Mouse (Mus musculus): ENCODE measurements around the gene Scgb2b3. TPM values are rescaled to one million over a fixed set of nuclear protein-coding genes. Genes with fewer than 3 reads are reported as not detected.

The Scgb2b3 gene
- not detected in 2 replicates for polyA plus RNA-seq (2015; fragmentation: Nextera tagmentation; extraction: Ambion mirVana)

GRCm38 (mm10) chr7:31362022-31362560 lies at the start of gene Scgb2b3:
Gene Scgb2b3, minus strand, starts transcription at chr7:31362072.
- H3K4me3 ChIP-seq (replicated peaks): no peak within 1 kb of the TSS
- no peak for ATAC-seq (ENCODE audit: low FRiP score)
- H3K9me3 ChIP-seq (replicated peaks): peaks cover 37% of the 10 kb centered on the region
- no peaks in the 10 kb centered on the region for H3K4me1 ChIP-seq
- no peak within 1 kb of the TSS for H3K9ac ChIP-seq (replicated peaks)
- no peaks in the 10 kb centered on the region for H3K36me3 ChIP-seq
- H3K27me3 ChIP-seq (replicated peaks): no peaks in the 10 kb centered on the region
- H3K4me2 ChIP-seq: no peak within 1 kb of the TSS
- 77% methylated on average over 4 of the region's 4 CpGs for WGBS
- H3K27ac ChIP-seq (replicated peaks): no peak within 1 kb of the TSS

GRCm38 (mm10) chr7:31375292-31375691 lies 13.4 kb upstream of the Scgb2b3 start, which contains the start of gene Scgb1b3:
Gene Scgb1b3, plus strand, starts transcription at chr7:31375592.
- Histone ChIP-seq H3K4me3 (replicated peaks) (no peak within 1 kb of the TSS), H3K9ac (replicated peaks) (no peak within 1 kb of the TSS), H3K4me1 (no peaks in the 10 kb centered on the region), H3K27ac (replicated peaks) (no peak within 1 kb of the TSS), H3K9me3 (replicated peaks) (peaks cover 43% of the 10 kb centered on the region), H3K36me3 (no peaks in the 10 kb centered on the region), H3K27me3 (replicated peaks) (no peaks in the 10 kb centered on the region), H3K4me2 (no peak within 1 kb of the TSS)
- ATAC-seq (ENCODE audit: low FRiP score): no peak
- WGBS: 80% methylated on average over 3 of the region's 3 CpGs

Other genes with a start within 250 kb of the Scgb2b3 start
- 0.50 and 4.0 TPM in 2 replicates for gene Hpn, start 246.8 kb downstream of the Scgb2b3 start, polyA plus RNA-seq (2015; fragmentation: Nextera tagmentation; extraction: Ambion mirVana)
- 21.1 and 24.8 TPM in 2 replicates for gene Scn1b, start 235.1 kb downstream of the Scgb2b3 start, polyA plus RNA-seq (2015; fragmentation: Nextera tagmentation; extraction: Ambion mirVana)
- 174 and 212 TPM in 2 replicates for gene Gramd1a, start 206.2 kb downstream of the Scgb2b3 start, polyA plus RNA-seq (2015; fragmentation: Nextera tagmentation; extraction: Ambion mirVana)
- gene Scgb2b2, start 71.6 kb downstream of the Scgb2b3 start, polyA plus RNA-seq (2015; fragmentation: Nextera tagmentation; extraction: Ambion mirVana): not detected in 2 replicates
- not detected in 2 replicates for gene Scgb1b2, start 70.3 kb downstream of the Scgb2b3 start, polyA plus RNA-seq (2015; fragmentation: Nextera tagmentation; extraction: Ambion mirVana)
- gene Scgb1b3, start 13.5 kb upstream of the Scgb2b3 start, polyA plus RNA-seq (2015; fragmentation: Nextera tagmentation; extraction: Ambion mirVana): not detected in 2 replicates

Data from neural tube, embryonic 15.5 days (tissue).